Mouse (Mus musculus): Measurements from ENCODE around the gene Pitpnm1.
"Not testable (repeated sequence)": the region's sequence is repeated elsewhere in the genome, so short reads cannot be mapped to it uniquely, and the experiment has no call there.

Gene Pitpnm1

DNA sequence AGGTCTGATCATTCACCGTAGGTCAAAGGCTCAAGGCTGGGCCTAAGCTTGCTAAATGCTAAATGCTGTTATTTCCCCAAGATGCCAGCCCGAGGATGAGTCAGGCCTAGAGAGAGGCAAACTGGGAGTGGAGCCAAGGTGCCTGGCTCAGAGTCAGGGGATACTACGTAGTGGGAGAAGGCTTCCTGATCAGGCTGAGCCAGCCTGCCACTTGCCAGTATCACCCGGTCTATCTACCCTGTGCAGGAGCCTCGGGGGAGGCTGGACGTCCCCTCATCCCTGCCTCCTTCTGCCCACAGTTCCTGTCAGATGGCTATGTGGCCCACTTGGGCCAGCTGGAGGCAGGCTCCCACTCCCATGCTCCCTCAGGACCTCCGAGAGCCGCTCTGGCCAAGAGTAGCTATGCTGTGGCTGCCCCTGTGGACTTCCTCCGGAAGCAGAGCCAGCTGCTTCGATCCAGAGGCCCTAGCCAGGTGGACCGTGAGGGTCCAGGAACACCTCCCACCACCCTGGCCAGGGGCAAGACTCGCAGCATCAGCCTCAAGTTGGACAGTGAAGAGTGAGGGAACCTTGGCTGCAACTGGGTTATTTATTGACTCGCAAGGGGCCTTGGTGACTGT, 13.5 kb downstream of the Pitpnm1 start:
- H3K36me3 ChIP-seq (ENCODE audit: control insufficient read depth, insufficient read depth, low read length, poor library complexity, severe bottlenecking), result peaks cover 13% of the 10 kb centered on the region
- H3K27me3 ChIP-seq (ENCODE audit: control insufficient read depth, insufficient read depth, low read length, poor library complexity, severe bottlenecking), result no peaks in the 10 kb centered on the region
- no peak for DNase-seq (ENCODE audit: low read depth, low spot score)

- DNase-seq (ENCODE audit: low read depth, low spot score), result peak; percentile 75
- no peaks in the 10 kb centered on the region for H3K27me3 ChIP-seq (ENCODE audit: control insufficient read depth, insufficient read depth, low read length, poor library complexity, severe bottlenecking)
- peaks cover 13% of the 10 kb centered on the region for H3K36me3 ChIP-seq (ENCODE audit: control insufficient read depth, insufficient read depth, low read length, poor library complexity, severe bottlenecking)
Measured at GRCm38 (mm10) chr19:4113806-4114230, 14.0 kb downstream of the Pitpnm1 start.

DNA sequence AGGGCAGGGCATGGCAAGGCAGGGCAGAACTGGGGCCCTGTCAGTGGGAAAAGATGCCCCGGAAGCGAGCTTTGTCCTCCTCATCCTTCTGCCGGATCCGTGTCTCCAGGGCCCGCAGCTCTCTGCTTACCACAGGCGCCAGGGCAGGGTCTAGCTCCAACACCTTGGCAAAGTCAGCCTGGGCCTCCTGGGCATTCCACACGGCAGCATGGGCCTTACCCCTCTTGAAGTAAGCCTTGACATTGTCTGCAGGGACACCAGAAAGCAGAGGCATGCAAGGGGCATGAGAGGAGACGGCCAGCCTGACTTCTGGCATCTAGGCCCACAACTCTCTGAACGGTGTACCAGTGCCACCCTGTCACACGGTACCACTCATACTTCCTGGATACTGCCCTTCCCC, 14.8 kb downstream of the Pitpnm1 start:
- Histone ChIP-seq H3K36me3 (ENCODE audit: control insufficient read depth, insufficient read depth, low read length, poor library complexity, severe bottlenecking) (peaks cover 13% of the 10 kb centered on the region), H3K27me3 (ENCODE audit: control insufficient read depth, insufficient read depth, low read length, poor library complexity, severe bottlenecking) (no peaks in the 10 kb centered on the region)
- no peak for DNase-seq (ENCODE audit: low read depth, low spot score)

DNA sequence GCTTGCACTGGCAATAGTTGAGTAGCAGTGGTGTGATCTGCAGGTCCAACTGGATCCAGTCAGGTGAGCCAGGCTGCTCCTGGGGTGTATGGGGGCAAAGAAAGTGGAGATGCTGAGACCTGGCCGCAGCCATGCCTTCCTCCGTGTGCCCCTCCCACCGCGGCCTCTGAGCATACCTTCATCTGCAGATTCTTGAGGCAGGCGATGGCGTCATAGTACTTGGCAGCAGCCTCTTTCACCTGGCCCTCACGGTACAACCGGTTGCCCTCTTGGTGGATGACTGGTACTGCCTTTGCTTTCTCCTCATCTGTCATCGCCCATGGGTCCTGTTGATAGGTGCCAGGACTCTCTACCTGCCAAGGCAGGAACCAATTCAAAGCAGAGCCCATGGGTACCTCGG, 15.3 kb downstream of the Pitpnm1 start:
- Histone ChIP-seq H3K36me3 (ENCODE audit: control insufficient read depth, insufficient read depth, low read length, poor library complexity, severe bottlenecking) (peaks cover 13% of the 10 kb centered on the region), H3K27me3 (ENCODE audit: control insufficient read depth, insufficient read depth, low read length, poor library complexity, severe bottlenecking) (no peaks in the 10 kb centered on the region)
- DNase-seq (ENCODE audit: low read depth, low spot score), result no peak

- Histone ChIP-seq H3K36me3 (ENCODE audit: control insufficient read depth, insufficient read depth, low read length, poor library complexity, severe bottlenecking) (peaks cover 13% of the 10 kb centered on the region), H3K27me3 (ENCODE audit: control insufficient read depth, insufficient read depth, low read length, poor library complexity, severe bottlenecking) (no peaks in the 10 kb centered on the region)
- no peak for DNase-seq (ENCODE audit: low read depth, low spot score)
Measured at GRCm38 (mm10) chr19:4115816-4116215, 16.0 kb downstream of the Pitpnm1 start.

GRCm38 (mm10) chr19:4117006-4117405, 17.2 kb downstream of the Pitpnm1 start:
- peak; percentile 60 for DNase-seq (ENCODE audit: low read depth, low spot score)
- Histone ChIP-seq H3K36me3 (ENCODE audit: control insufficient read depth, insufficient read depth, low read length, poor library complexity, severe bottlenecking) (peaks cover 10% of the 10 kb centered on the region), H3K27me3 (ENCODE audit: control insufficient read depth, insufficient read depth, low read length, poor library complexity, severe bottlenecking) (no peaks in the 10 kb centered on the region)

- DNase-seq (ENCODE audit: low read depth, low spot score), result no peak
Measured at GRCm38 (mm10) chr19:4118350-4118749, 18.6 kb downstream of the Pitpnm1 start.

GRCm38 (mm10) chr19:4119716-4120487, 20.1 kb downstream of the Pitpnm1 start:
- DNase-seq (ENCODE audit: low read depth, low spot score), result peak; percentile 29
- Histone ChIP-seq H3K27me3 (ENCODE audit: control insufficient read depth, insufficient read depth, low read length, poor library complexity, severe bottlenecking) (no peaks in the 10 kb centered on the region), H3K36me3 (ENCODE audit: control insufficient read depth, insufficient read depth, low read length, poor library complexity, severe bottlenecking) (peaks cover 8% of the 10 kb centered on the region; the same call in 1 of the 2 replicates)

More at GRCm38 (mm10) chr19:4118350-4118749, 18.6 kb downstream of the Pitpnm1 start:
- H3K27me3 ChIP-seq (ENCODE audit: control insufficient read depth, insufficient read depth, low read length, poor library complexity, severe bottlenecking), result no peaks in the 10 kb centered on the region
- peaks cover 8% of the 10 kb centered on the region; the same call in 1 of the 2 replicates for H3K36me3 ChIP-seq (ENCODE audit: control insufficient read depth, insufficient read depth, low read length, poor library complexity, severe bottlenecking)

- Histone ChIP-seq H3K27me3 (ENCODE audit: control insufficient read depth, insufficient read depth, low read length, poor library complexity, severe bottlenecking) (no peaks in the 10 kb centered on the region), H3K36me3 (ENCODE audit: control insufficient read depth, insufficient read depth, low read length, poor library complexity, severe bottlenecking) (peaks cover 6% of the 10 kb centered on the region; the same call in 1 of the 2 replicates)
- peak; percentile 44 for DNase-seq (ENCODE audit: low read depth, low spot score)
Measured at GRCm38 (mm10) chr19:4120496-4120895, 20.7 kb downstream of the Pitpnm1 start.

DNA sequence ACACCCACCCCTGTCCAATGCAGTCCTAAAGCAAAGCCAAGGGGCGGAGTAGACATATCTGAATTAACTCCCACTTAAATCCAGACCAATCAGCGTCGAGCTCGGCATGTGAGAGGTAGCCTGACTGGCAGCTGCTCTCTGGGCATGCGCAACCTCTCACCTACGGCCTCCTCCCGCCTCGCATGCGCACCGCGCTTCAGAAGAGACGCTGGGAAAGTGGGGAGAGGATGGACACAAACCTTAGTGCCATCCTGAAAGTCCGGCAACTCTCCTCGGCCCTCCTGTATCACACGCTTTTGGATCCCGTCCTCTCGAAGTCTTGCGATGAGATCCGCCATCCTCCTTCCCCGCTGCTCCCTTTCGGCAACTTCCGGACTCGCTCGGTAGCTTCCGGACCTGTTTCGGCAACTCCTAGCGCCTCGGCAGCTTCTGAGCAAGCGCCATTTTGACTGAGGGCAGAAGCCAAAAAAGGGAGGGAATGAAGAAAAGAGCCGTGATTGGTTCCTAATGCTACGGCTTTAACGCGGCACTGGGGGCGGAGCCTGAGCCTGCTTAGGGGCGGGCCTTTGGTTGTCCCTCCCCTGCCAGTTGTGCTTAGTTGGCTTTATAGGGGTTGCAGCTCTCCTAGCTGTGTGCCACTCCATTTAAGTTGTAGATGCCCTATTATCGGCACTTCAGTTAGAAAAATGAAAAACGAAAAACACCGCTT, 21.5 kb downstream of the Pitpnm1 start:
- no peaks in the 10 kb centered on the region for H3K27me3 ChIP-seq (ENCODE audit: control insufficient read depth, insufficient read depth, low read length, poor library complexity, severe bottlenecking)
- H3K36me3 ChIP-seq (ENCODE audit: control insufficient read depth, insufficient read depth, low read length, poor library complexity, severe bottlenecking), result no peaks in the 10 kb centered on the region; the same call in 1 of the 2 replicates
- DNase-seq (ENCODE audit: low read depth, low spot score), result peak; percentile 99

DNA sequence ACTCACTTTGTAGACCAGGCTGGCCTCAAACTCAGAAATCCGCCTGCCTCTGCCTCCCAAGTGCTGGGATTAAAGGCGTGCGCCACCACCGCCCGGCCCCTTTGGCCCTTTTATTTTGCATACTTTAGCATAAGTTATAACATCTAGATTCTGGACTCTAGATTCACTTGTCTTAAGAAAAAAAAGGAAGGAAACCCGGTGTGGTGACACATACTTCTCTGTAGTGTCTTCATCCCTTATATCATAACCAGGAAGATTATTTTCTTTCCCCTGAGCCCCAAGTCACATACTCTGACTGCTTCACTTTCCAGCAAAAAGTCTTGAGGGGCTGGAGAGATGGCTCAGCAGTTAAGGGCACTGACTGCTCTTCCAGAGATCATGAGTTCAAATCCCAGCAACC, 22.1 kb downstream of the Pitpnm1 start:
- H3K36me3 ChIP-seq (ENCODE audit: control insufficient read depth, insufficient read depth, low read length, poor library complexity, severe bottlenecking); H3K27me3 ChIP-seq (ENCODE audit: control insufficient read depth, insufficient read depth, low read length, poor library complexity, severe bottlenecking): not testable (repeated sequence)
- DNase-seq (ENCODE audit: low read depth, low spot score), result peak; percentile 61

DNA sequence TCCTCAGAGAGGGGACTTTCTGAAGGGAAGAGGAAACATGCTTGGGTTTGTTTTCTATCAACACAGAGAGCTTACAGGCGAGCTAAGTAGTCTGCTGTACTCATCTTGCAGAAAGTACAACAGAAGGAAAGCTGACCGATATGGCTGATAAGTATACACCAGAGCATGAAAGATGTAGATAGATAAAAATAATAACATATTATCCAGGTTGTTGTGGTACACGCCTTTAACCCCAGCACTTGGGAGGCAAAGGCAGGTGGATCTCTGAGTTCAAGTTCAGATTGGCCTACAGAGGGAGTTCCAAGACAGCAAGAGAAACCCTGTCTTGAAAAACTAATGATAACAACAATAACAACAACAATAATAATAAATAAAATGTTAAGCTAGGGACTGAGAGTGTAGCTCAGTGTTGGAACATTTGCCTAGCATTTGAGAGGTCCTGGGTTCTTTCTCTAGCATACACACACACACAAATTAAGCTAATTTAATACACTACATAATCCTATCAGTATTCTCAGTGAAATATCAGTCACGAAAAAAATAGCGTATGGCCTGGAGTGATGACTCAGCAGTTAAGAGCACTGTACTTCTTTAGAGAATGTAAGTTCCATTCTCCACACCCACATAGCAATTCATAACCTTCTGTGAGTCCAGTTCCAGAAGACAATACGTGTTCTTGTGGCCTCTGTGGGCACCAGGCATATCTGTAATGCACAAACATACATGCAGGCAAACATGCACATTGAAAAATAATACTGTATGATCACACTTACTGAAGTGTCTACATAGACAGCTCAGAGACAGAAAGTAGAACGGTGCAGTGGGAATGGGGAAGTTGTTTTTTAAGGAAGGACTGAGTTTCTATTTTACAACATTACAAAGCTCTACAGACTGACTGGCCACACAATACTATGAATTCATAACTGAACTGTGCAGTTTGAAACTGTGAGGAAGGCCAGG, 22.9 kb downstream of the Pitpnm1 start:
- no peaks in the 10 kb centered on the region; the same call in 1 of the 2 replicates for H3K36me3 ChIP-seq (ENCODE audit: control insufficient read depth, insufficient read depth, low read length, poor library complexity, severe bottlenecking)
- H3K27me3 ChIP-seq (ENCODE audit: control insufficient read depth, insufficient read depth, low read length, poor library complexity, severe bottlenecking), result no peaks in the 10 kb centered on the region
- peak; percentile 70 for DNase-seq (ENCODE audit: low read depth, low spot score)

DNA sequence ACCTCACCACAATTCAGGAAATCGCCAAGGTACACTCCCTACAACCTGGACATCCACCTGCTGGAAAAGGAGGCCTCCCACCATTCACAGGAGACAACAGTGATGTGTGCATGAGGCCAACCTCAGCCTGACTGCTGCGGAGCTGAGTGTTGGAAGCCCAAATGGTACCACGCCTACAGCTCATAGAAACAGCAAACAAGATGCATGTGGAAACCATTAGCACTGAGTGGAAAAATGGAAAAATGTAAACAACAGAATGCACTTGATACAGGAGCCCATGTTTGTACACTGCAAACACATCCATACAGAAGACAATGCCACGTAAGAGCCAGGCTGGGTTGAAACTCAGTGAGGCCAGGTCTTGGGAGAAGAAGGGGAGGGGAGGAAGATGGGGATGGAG, 24.6 kb downstream of the Pitpnm1 start:
- DNase-seq (ENCODE audit: low read depth, low spot score), result no peak

GRCm38 (mm10) chr19:4125268-4125667, 25.5 kb downstream of the Pitpnm1 start:
- DNase-seq (ENCODE audit: low read depth, low spot score), result peak; percentile 29
- not testable (repeated sequence) for H3K27me3 ChIP-seq (ENCODE audit: control insufficient read depth, insufficient read depth, low read length, poor library complexity, severe bottlenecking); H3K36me3 ChIP-seq (ENCODE audit: control insufficient read depth, insufficient read depth, low read length, poor library complexity, severe bottlenecking)

More for the DNA sequence above, 24.6 kb downstream of the Pitpnm1 start:
- H3K36me3 ChIP-seq (ENCODE audit: control insufficient read depth, insufficient read depth, low read length, poor library complexity, severe bottlenecking), result peaks cover 2% of the 10 kb centered on the region; the same call in 1 of the 2 replicates
- H3K27me3 ChIP-seq (ENCODE audit: control insufficient read depth, insufficient read depth, low read length, poor library complexity, severe bottlenecking), result no peaks in the 10 kb centered on the region

Data from splenic B cell, adult 2 months (primary cell).